Mouse (Mus musculus): ENCODE results near the gene Sp140. TPM values are rescaled to one million over a fixed set of nuclear protein-coding genes. Genes with fewer than 3 reads are reported as not detected.
A peak's percentile ranks its signal among the peaks of the same experiment; 100 is the strongest.
"Not testable (repeated sequence)": the region's sequence is repeated elsewhere in the genome, so short reads cannot be mapped to it uniquely, and the experiment has no call there.

The Sp140 gene
- 1 to 10 TPM in 1 of 2 experiments, under 1 TPM in 1; 0.88 to 2.1 TPM for total RNA-seq (2021)

DNA sequence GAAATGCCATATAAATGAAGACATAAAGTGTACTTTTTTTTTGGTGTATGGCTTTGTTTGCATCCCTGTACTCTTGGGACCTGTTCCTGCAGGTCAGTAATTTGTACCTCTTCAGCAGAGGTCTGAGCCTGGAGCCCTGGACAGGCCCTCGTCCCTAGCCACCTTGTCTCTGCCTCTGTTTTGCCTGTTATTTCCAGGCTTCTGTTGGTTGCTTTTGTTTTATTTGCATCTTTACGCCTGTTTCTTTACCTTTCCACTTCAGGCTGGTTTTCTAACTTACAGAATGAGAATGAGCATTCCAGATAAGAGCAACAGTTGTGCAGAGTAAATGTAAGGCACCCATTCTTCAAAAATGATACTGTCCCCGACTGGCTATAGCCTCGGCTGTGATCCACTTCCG is at the start of gene Sp140:
TSS of gene Sp140 (plus strand) at position 301 of the 400 bp plus-strand sequence.
- not testable (repeated sequence) for DNase-seq

DNA sequence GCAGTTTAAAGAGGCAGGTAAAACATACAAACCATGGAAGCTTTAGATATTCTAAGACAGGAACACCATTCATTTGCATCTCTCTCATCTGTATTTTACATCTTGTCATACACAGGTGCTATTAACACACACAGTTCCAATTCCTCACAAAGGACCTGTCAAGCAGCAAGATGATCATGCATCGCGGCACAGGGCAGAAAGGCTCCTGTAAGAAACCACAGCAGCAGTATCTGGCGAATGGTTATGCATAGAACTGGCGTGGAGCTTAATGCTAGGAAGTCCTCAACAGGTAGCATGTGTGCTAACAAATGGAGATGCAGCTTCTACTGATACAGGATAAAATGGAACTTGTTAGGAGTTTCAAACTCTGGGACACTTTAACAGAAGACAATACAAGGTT is 44.9 kb upstream of the Sp140 start:
- DNase-seq: peak; percentile 18

DNA sequence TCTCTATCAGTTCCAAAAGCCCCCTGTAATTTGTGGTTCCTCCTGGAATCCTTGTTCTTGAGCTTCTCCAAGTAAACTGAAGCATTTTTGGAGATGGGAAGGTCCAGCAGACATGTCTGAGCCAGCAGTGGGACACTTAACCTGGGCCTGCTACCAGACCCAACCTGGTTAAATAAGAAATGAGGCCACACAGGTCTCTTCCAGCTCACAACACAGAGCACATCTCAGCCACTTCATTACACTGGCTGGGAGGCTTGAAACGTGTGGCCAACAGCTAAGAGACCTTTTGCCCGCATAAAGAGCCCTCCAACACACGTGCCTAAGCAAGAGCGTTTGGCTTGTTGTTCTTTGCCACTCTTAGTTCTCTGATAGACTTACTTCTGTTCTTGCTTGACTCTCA is 26.6 kb upstream of the Sp140 start:
- DNase-seq: not testable (repeated sequence)

DNA sequence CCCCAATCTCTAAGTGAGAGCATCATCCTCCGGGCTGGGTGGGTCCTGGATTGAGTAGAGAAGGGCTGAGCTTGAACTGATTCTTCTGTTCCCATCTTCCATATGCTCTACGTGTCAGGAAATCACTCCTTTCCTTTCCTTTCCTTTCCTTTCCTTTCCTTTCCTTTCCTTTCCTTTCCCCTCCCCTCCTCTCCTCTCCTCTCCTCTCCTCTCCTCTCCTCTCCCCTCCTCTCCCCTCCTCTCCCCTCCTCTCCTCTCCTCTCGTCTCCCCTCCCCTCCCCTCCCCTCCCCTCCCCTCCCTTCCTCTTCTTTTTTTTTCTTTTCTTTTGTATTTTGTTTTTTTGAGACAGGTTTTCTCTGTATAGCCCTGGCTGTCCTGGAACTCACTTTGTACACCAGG is 24.8 kb upstream of the Sp140 start, which contains the start of gene G530012D18Rik:
TSS of gene G530012D18Rik (plus strand) at position 301 of the 400 bp plus-strand sequence.
- DNase-seq: not testable (repeated sequence)

DNA sequence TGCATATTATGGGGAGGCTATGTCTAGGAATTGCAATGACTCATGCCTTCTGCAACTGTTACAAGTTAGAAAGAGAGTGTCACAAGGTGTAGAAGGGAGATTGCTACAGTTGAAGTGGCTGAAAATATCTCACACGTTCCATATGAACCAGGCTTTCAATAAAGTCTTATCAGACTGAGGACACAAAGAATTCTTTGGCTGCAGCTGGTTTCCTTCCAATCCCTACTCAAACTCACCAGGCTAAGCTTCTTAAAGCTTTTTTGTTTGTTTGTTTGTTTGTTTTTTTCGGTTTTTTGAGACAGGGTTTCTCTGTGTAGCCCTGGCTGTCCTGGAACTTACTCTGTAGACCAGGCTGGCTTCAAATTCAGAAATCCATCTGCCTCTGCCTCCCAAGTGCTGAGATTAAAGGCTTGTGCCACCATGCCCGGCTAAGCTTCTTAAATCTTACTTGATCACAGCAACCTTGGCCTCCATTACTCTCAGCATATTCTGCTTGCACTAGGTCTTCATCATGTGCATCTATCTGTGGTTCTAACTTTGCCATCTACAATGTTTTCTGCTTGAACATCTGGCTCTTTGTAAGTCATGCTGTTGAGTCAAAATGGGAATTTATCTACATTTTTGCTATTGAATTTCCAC is 21.7 kb upstream of the Sp140 start:
- DNase-seq: not testable (repeated sequence)

DNA sequence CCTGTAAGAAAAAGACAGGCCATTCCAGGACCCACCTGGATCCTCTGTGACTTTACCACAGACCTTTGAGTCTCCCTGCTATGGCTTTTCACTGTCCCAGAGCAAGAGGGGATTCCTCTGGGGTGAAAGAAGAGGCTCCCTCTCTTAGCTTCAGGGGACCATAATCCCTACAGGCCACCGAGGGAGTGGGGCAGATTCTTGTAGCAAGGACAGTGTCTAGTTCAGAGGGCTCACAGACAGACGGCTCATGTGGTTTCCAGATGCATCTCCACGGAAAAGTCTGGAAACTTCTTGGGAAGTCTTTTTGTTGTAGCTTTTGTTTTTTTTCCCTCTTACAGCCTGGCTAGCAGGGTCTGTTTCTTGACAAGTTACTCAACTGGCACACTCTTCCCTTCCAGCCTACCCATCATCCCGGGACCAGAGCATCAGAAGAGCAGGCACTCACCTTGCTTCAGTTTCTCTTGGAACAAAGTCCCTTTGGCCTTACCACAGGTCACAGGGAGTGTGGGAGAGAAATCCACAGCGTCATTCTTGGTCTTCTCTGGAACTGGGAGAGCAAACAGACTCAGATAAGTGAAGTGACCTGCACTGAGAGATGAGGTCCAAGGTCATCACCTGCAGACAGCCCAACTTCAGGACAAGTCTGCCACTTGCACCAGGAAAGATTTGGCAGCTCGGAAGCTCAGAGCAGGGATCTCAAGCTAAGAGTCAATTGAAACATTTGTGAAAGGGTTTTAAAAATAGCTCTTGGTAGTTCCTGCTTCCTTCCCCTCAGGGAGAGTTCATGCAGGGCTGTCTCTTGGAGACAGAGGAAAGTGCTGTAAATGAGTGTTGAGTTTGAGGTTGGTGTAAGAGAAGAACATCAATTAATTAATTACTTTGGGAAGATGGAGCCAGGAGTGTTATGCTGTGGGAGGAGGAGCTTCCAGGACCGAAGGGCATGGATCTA is 20.7 kb upstream of the Sp140 start:
- not testable (repeated sequence) for DNase-seq

DNA sequence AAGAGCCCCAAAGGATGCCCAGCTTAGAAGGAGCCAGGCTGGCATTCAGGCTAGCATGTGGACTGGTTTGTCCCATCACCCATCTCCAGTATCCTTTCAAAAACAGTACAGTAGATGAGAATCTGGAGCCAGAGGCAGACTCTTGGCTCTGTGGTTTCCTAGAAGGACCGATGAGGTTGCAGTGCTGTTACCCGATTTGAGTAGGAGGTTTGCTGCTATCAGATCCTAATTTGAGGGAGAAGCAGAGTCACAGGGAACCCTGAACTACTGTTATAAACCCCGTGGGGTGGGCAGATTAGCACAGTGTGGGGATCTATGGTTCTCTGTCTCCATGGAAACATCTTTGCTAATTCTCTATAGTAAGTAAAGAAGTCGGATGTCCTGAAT is 20.0 kb upstream of the Sp140 start:
- not testable (repeated sequence) for DNase-seq

DNA sequence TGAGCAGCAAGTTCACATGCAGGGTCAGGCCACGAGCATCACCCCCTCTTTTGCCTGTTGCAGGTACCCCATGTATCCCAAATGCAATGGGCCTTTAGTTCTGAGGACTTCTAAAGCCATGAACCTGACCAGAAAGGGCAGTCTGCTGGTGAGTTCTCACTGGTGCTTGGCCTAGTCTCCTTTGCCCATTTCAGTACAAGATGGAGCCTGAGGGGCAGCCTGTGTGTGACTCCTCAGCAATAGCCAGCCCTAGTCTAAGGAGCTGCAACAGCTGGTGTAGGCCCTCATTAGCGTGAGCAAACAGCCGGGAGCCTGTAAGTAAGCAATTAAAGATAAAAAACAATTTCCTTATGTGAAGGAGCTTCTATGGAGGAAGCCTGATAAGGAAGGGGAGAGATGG is 19.6 kb upstream of the Sp140 start:
- not testable (repeated sequence) for DNase-seq

DNA sequence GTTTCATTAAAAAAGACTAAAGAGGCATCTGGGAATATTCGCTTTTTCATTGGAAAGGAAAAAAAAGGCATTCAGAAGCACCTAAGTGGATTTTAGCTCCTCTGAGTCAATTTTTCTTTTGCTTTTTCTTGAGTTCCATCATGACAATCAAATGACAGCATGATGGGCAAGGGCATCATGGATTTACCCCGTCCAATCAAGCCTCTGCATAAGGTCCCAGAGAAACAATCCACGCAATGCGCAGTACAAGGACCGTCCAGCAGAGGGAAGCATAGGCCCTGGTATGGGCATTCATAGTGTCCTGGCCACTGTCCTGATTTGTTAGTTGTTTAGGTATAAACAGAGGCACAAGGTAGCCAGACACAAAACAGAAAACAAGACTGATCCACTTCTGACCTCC is 18.7 kb upstream of the Sp140 start:
- DNase-seq: not testable (repeated sequence)

DNA sequence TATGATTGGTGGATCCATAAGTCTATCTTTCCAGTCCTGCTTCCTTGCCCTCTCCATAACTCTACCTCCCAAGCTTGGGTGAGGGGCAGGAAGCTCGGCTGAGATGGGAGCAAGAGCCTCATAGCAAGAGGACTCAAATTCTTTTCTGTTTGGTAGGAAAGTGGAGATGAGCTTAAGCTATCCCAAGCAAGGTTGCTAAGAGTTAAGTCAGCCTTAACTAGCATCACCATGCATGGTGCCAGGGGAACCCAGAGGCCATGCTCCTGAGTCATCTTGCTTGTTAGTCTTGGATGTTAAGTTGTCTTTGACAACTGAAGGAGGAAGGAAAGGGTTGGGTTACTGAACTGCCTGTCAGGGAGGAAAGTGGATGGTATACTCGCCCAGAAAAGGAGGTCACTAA is 11.5 kb upstream of the Sp140 start:
- not testable (repeated sequence) for DNase-seq

DNA sequence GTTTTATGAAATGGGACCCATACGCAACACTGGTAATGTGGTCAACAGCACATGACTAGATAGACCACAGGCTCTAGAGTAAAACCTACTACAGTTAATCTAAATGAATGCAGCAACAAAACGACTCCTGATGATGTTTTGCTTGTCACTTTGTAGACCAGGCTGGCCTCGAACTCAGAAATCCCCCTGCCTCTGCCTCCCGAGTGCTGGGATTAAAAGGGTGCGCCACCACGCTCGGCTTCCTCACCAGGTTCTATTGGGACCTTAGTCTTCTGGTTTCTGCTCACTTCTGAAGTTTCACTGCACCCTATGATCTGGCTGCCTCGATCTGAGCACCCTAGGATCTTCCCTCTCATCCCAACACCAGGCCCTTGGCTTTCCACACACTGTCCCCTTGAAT is 7.7 kb upstream of the Sp140 start:
- not testable (repeated sequence) for DNase-seq

DNA sequence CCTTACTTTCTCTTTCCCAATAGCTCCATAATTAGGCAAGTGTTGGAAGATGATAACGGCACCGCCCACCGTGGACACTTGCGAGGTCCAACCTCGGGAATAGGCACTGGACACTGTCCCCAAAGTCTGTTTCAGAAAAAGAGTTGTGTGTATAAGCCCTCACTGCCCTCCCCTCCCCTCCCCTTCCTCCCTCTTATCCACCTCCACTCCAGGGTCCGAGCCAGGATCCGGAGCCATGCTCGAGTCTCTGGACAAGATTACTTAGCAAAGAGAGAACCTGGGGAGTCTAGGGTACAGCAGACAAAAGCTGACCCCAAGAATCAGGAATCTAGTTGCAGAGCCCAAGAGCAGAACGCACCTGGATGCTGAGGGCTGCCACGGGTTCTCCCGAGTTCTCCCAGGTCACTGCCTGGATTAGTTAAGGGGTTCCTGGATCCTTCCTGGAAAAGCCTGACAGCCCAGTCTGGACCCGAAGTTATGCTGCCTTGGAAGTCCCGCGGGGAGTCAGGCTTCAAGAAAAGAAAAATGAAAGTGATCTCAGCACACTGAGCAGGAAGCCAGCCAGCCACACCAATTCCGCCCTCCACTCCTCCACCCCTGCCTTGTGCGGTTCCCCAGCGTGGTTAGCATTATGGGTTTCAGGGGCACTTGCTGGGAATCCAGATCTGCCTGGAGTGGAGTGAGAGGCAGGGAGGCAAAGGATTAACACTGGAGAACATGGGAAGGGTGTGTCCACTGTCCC is 1.7 kb upstream of the Sp140 start, which contains the start of gene Sp110:
TSS of gene Sp110 (minus strand) at position 547 of the 742 bp plus-strand sequence.
- not testable (repeated sequence) for DNase-seq

DNA sequence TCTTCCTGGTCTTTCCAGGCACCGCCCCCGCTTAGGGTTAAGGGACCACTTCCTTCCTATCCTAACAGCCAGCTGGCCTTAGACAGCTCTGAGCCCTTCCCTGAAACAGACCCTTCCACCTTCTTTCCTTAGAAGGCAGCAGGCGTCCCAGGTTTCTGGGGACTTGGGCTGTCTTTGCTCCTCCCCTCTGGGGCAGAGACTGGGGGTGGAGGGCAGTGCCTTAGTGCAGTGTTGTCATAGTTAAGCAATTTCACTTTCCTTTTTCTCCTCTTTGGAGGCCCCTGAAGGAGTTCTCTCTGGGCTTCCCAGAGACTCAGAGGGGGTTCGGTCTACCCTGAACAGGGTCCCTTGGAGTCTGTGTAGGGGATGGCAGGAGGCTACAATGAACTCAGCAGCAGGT is 616 bp downstream of the Sp140 start:
- DNase-seq: not testable (repeated sequence)

DNA sequence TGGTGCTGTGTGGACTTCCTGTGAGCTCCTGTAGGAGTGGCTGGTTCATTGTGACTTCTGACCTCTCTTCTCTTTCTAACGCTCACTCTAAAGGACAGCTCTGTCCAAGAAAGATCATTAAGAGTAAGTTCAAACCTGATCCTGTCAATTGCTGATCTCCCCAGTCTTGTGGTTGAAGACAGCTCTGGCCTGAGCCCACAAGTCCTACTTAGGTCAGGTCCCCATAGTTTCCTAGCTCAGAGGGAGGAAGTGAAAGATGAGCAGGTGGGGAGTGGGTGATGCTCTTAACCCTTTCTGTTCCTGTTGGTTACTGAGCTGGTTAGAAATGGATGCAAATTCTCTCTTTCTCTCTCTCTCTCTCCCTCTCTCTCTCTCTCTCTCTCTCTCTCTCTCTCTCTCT is 4.2 kb downstream of the Sp140 start:
- not testable (repeated sequence) for DNase-seq

DNA sequence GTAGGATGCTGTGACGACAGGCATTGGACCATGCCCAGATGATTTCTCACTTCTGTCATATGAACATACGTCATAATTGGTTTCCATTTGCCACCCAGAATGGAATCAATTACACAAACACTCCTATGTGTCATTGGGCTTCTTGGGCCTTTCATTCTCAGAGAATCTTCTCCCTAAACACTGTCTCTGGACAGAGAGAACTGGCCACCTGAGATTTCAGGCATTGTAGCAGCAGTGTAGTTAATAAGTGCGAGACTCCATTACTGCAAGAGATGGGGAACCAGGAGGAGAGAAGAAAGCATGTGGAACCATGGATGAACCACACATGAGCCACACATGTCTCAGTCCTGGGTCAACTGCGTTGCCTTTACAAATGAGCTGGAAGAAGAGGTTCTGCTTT is 8.2 kb downstream of the Sp140 start:
- not testable (repeated sequence) for DNase-seq

DNA sequence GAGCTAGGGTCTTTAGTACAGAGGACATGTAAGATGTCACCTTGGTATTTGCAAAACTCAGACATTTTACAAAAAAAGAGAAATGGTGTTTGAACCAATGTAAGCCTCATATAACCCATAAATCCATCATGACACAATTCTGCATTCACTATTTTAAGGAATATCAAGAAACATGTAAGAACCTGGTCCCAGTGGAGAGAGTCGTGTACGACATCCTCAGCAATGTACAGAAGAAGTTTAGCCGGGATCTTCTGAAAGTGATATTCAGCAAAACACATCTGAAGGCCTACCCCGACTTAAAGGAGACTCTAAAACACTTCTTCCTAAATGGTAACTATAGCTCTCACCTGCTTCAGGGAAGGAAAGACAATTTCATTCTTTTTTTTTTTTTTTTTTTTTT is 10.4 kb downstream of the Sp140 start:
- DNase-seq: not testable (repeated sequence)

DNA sequence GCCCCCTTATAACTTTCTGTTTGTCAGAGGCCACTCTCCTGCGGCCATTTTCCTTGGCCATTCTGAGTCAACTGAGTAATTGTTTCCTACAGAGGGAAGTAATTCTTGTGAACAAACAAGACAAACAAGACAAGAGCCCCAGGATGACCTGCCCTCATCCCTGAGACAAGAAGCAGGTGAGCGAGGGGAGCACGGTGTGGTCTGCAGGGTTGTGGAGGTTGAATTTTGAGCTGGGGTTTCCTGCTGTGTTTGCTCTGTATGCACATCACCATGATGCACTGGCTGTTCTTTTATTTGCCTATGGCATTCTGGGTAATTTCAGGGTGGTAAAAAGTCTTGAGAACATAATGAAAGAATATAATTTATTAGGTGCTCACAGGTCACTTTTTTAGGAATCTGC is 14.9 kb downstream of the Sp140 start:
- DNase-seq: not testable (repeated sequence)

DNA sequence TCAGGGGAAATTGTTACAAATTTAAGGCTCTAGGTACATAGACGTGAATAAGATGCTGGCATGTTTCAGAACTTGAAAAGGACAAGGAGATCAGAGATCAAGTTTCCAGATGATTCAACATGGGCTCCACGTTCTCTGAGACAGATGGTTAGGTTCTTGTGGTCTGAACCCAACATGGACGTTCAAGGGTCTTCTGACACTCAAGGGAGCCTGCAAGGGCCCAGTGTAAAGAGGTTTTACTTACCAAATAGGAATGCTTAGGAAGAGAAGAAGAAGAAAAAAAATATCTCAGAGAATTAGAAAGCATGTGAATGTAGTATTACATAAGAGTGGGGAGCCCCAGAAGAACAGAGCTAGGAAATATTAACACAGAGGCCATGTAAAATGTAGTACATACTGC is 15.6 kb downstream of the Sp140 start:
- not testable (repeated sequence) for DNase-seq

DNA sequence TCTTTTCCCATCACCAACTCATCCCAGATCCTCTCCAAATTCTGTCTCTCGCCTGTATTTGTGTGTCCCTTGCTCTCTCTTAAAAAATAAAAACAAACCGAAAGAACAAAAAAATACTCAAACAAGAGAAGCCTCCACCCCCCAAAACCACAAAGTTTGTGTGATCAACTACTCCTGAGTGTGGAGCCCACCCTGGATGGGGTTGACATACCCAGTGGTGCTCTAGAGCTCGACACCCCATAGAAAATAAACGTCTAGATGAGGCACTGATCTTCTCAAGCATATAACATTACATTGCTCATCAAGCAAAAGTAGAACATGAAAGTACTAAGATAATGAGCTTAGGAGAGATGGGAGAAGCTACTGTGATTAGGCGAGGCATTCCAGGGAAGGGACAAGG is 17.0 kb downstream of the Sp140 start:
- not testable (repeated sequence) for DNase-seq

DNA sequence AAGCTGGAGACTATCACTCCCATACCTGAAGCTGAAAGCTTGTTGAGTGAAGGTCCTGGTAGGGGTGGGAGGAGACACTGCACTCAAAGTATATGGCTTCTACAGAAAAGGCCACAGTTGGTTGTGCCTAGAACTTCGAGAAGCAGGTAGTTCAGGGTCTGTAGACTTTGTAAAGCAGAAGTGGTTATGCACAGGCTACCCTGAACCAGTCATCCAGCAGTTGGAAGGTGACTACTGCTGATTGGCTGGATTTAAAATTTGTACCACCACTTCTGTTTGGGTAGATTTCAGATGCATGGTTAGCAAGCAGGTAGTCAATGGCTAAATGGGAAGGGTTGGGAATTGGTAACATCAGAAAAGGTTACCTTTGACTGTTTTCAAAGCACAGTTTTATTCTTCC is 18.5 kb downstream of the Sp140 start:
- DNase-seq: not testable (repeated sequence)

DNA sequence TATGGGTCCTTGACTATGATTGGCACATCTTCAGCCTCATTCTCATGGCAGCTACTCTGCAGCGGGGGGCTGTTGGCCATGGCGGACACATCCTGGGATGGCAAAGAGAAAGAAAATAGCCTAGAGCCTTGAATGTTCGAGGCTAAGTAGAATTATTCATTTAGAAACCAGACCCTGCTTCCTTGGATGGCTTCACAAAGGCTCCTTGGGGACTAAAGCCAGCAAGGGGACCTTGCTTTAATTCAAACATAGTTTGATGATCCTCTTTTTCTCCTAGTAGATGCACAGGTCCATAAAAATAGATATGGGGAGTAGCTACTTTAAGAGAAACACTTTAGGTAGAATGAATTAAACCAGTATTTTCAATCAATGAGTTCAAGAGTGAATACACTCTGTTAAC is 36.8 kb downstream of the Sp140 start:
- DNase-seq: not testable (repeated sequence)

DNA sequence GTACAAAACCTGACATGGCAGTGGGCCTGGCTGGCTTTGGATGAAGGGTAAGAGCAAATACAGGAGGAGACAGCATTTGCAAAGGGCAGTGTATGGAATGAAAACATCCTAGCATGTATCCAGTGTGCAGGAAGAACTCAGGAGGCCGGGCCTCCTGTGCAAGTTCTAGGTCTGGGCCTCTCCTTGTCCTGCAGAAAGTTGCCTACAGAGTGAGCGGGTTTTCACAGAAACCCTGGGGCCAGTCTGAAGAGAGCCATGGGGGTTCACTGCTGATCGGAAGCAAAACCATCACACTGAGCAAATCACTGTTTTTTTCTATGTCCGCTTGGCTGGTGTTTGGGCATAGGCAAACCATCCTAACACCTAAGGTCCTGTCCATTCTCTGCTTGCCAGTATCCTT is 38.0 kb downstream of the Sp140 start:
- not testable (repeated sequence) for DNase-seq

DNA sequence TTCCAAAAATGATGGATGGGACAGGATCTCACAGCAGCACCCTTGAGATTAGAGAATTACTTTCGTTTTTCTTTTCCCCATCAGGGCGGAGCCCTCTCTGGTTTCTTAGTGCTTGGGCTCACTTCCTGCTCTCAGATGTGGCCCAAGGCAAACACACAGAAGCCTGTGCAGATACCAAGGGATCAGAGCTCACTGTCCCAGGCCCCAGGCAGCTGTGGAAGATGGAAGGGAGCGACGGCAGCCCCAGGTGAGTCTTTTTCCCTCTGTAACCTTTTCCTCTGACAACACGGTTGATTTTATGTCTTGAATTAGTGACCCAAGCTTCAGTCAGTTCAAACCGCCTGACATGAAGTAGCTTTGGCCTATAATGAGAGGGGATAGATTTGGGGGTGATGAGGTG is 49.7 kb downstream of the Sp140 start, which contains the start of gene Sp100:
TSS of gene Sp100 (plus strand) at position 108 of the 400 bp plus-strand sequence.
- not testable (repeated sequence) for DNase-seq

All from heart, postnatal 4 days (tissue).